Mouse (Mus musculus): ENCODE data around the gene Fam71f1. TPM values are rescaled to one million over a fixed set of nuclear protein-coding genes. Genes with fewer than 3 reads are reported as not detected.
A peak's percentile ranks its signal among the peaks of the same experiment; 100 is the strongest.

The Fam71f1 gene
- polyA plus RNA-seq, 1 experiment from 2014 or later, result 0.22 TPM

DNA sequence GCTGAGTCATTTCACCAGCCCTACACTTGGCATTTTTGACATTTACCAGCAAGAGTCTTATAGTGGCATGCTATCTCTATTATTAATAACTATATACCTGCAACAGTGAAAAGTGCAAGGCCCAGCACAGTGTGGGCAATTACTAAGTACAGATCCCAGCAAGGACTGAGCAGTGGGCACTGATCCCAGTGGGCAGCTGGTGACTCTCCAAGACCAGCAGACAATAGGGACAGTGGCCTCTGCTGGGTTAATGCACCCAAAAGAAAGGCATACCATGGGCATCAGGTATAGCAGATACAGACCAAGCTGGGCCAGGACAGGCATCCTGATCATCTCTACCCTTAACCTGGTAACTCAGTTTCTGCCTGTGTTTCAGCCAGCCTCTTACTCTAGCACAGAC lies 15.7 kb upstream of the Fam71f1 start:
- no peaks in the 10 kb centered on the region for H3K4me1 ChIP-seq
- H3K9ac ChIP-seq, result no peak overlapping the region
- ATAC-seq (replicated peaks; ENCODE audit: low FRiP score), result no peak
- no peak overlapping the region for H3K4me3 ChIP-seq (replicated peaks)
- no peaks in the 10 kb centered on the region for H3K27me3 ChIP-seq
- no peaks in the 10 kb centered on the region for H3K36me3 ChIP-seq
- no peak overlapping the region for H3K4me2 ChIP-seq
- peaks cover 3% of the 10 kb centered on the region; the same call in 1 of the 2 replicates for H3K9me3 ChIP-seq (replicated peaks)
- H3K27ac ChIP-seq, result no peak overlapping the region

DNA sequence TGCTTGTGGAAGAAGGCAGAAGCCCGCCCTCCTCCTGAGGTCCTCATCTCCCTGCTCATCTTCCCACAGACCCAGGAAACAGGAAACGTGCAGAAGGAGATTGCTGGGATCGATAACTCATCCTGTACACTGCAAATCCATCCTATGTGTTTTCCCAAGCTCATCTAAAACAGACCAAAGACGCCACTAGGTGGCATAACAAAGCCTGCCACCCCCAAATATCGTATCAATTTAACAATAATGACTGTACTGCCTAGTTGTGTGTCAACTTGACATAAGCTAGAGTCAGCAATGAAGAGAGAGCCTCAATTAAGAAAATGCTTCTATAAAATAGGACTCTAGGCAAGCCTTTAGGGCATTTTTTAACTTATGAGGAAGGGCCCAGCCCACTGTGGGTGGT lies 15.2 kb upstream of the Fam71f1 start:
- ATAC-seq (replicated peaks; ENCODE audit: low FRiP score), result no peak
- no peak overlapping the region for H3K27ac ChIP-seq
- no peak overlapping the region for H3K4me3 ChIP-seq (replicated peaks)
- H3K9ac ChIP-seq, result no peak overlapping the region
- no peaks in the 10 kb centered on the region for H3K36me3 ChIP-seq
- H3K4me1 ChIP-seq, result no peaks in the 10 kb centered on the region
- peaks cover 3% of the 10 kb centered on the region; the same call in 1 of the 2 replicates for H3K9me3 ChIP-seq (replicated peaks)
- WGBS, result 49% methylated on average over 5 of the region's 5 CpGs
- H3K27me3 ChIP-seq, result no peaks in the 10 kb centered on the region
- no peak overlapping the region for H3K4me2 ChIP-seq

DNA sequence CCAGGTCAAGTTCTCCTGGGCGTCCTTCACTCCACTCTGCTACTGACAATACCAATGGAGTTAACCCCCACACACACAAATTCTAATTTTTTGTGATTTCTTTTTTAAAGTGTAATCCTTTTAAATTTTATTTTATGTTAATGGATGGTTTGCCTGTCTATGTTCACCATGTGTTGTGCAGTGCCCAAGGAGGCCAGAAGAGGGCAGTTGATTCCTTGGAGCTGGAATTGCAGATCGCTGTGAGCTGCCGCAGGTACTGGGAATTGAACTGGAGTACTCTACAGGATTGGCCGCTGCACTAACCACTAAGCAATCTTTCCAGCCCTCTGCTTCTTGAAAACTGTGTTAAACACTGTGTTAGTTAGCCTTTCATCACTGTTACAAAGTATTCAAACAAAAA lies 13.5 kb upstream of the Fam71f1 start:
- Histone ChIP-seq H3K4me3 (replicated peaks) (no peak overlapping the region), H3K4me1 (no peaks in the 10 kb centered on the region), H3K4me2 (no peak overlapping the region), H3K27me3 (no peaks in the 10 kb centered on the region), H3K27ac (no peak overlapping the region), H3K36me3 (no peaks in the 10 kb centered on the region), H3K9ac (no peak overlapping the region), H3K9me3 (replicated peaks) (peaks cover 3% of the 10 kb centered on the region; the same call in 1 of the 2 replicates)
- WGBS, result 90% methylated on average over 4 of the region's 4 CpGs
- ATAC-seq (replicated peaks; ENCODE audit: low FRiP score), result no peak

- H3K4me3 ChIP-seq (replicated peaks), result no peak overlapping the region
- no peaks in the 10 kb centered on the region; the same call in 1 of the 2 replicates for H3K4me1 ChIP-seq
- H3K9me3 ChIP-seq (replicated peaks), result peaks cover 3% of the 10 kb centered on the region; the same call in 1 of the 2 replicates
- H3K36me3 ChIP-seq, result no peaks in the 10 kb centered on the region
- H3K4me2 ChIP-seq, result no peak overlapping the region
- H3K27ac ChIP-seq, result no peak overlapping the region
- 89% methylated on average over 16 of the region's 16 CpGs for WGBS
- ATAC-seq (replicated peaks; ENCODE audit: low FRiP score), result no peak
- no peaks in the 10 kb centered on the region for H3K27me3 ChIP-seq
- H3K9ac ChIP-seq, result no peak overlapping the region
Observed at GRCm38 (mm10) chr6:29308846-29309605, 9.9 kb upstream of the Fam71f1 start.

DNA sequence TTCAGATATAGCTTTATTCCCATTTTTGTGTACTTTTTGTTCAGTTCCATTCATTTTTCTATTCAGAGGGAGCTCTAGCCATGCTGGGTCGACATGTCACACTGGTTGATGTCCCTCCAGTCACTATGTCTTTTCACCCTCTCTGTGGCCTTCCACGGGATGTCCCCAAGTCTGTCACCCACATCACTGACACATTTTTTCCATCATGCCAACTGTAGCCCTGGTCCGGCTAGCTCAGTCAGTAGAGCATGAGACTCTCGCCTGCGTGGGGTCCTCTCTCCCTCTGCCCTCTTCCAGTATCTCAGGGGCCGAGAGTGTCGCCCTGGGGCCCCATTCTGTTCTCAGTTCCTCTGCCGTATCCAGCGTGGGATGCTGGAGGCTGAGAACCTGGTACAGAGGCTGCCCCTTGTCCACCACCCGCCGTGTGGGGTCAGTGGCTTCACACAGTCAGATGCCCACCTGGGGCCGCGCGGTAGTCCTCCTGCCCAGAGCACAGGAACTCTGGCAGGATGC lies 5.2 kb upstream of the Fam71f1 start:
- Histone ChIP-seq H3K36me3 (no peaks in the 10 kb centered on the region), H3K4me3 (replicated peaks) (no peak overlapping the region), H3K4me1 (peaks cover 9% of the 10 kb centered on the region), H3K27me3 (no peaks in the 10 kb centered on the region), H3K9ac (no peak overlapping the region), H3K27ac (no peak overlapping the region), H3K9me3 (replicated peaks) (no peaks in the 10 kb centered on the region), H3K4me2 (no peak overlapping the region)
- WGBS, result 71% methylated on average over 14 of the region's 14 CpGs
- no peak for ATAC-seq (replicated peaks; ENCODE audit: low FRiP score)

- no peak for ATAC-seq (replicated peaks; ENCODE audit: low FRiP score)
- peaks cover 16% of the 10 kb centered on the region for H3K4me1 ChIP-seq
- no peaks in the 10 kb centered on the region for H3K9me3 ChIP-seq (replicated peaks)
- WGBS, result 59% methylated on average over 2 of the region's 2 CpGs
- no peak overlapping the region for H3K4me2 ChIP-seq
- H3K36me3 ChIP-seq, result no peaks in the 10 kb centered on the region
- H3K27me3 ChIP-seq, result no peaks in the 10 kb centered on the region
- peak overlapping the region; percentile 18; the same call in 1 of the 2 replicates for H3K27ac ChIP-seq
- no peak overlapping the region for H3K4me3 ChIP-seq (replicated peaks)
- no peak overlapping the region for H3K9ac ChIP-seq
Observed at GRCm38 (mm10) chr6:29317286-29317685, 1.7 kb upstream of the Fam71f1 start.

GRCm38 (mm10) chr6:29317941-29318340 lies 999 bp upstream of the Fam71f1 start:
- Histone ChIP-seq H3K27me3 (no peaks in the 10 kb centered on the region), H3K4me1 (peaks cover 16% of the 10 kb centered on the region), H3K27ac (peak overlapping the region; percentile 18; the same call in 1 of the 2 replicates), H3K9ac (no peak overlapping the region), H3K9me3 (replicated peaks) (no peaks in the 10 kb centered on the region), H3K4me3 (replicated peaks) (no peak overlapping the region), H3K36me3 (no peaks in the 10 kb centered on the region), H3K4me2 (no peak overlapping the region)
- ATAC-seq (replicated peaks; ENCODE audit: low FRiP score), result no peak
- 41% methylated on average over 3 of the region's 3 CpGs for WGBS

GRCm38 (mm10) chr6:29321586-29321985 lies 2.6 kb downstream of the Fam71f1 start:
- no peaks in the 10 kb centered on the region for H3K9me3 ChIP-seq (replicated peaks)
- peaks cover 16% of the 10 kb centered on the region for H3K4me1 ChIP-seq
- H3K4me3 ChIP-seq (replicated peaks), result no peak overlapping the region
- H3K9ac ChIP-seq, result no peak overlapping the region
- WGBS, result 77% methylated on average over 6 of the region's 6 CpGs
- no peak for ATAC-seq (replicated peaks; ENCODE audit: low FRiP score)
- no peak overlapping the region for H3K4me2 ChIP-seq
- H3K36me3 ChIP-seq, result no peaks in the 10 kb centered on the region
- no peak overlapping the region for H3K27ac ChIP-seq
- H3K27me3 ChIP-seq, result no peaks in the 10 kb centered on the region

- no peak overlapping the region for H3K27ac ChIP-seq
- H3K36me3 ChIP-seq, result no peaks in the 10 kb centered on the region
- ATAC-seq (replicated peaks; ENCODE audit: low FRiP score), result no peak
- WGBS, result 92% methylated on average over 7 of the region's 7 CpGs
- H3K27me3 ChIP-seq, result no peaks in the 10 kb centered on the region
- peaks cover 16% of the 10 kb centered on the region for H3K4me1 ChIP-seq
- no peak overlapping the region for H3K4me2 ChIP-seq
- H3K9me3 ChIP-seq (replicated peaks), result no peaks in the 10 kb centered on the region
- no peak overlapping the region for H3K4me3 ChIP-seq (replicated peaks)
- no peak overlapping the region for H3K9ac ChIP-seq
Observed at GRCm38 (mm10) chr6:29322147-29322546, 3.2 kb downstream of the Fam71f1 start.

- H3K36me3 ChIP-seq, result no peaks in the 10 kb centered on the region
- H3K4me1 ChIP-seq, result peaks cover 14% of the 10 kb centered on the region
- H3K4me2 ChIP-seq, result no peak overlapping the region
- H3K27me3 ChIP-seq, result no peaks in the 10 kb centered on the region
- no peak overlapping the region for H3K4me3 ChIP-seq (replicated peaks)
- H3K9me3 ChIP-seq (replicated peaks), result no peaks in the 10 kb centered on the region
- 78% methylated on average over 4 of the region's 4 CpGs for WGBS
- no peak overlapping the region for H3K27ac ChIP-seq
- no peak for ATAC-seq (replicated peaks; ENCODE audit: low FRiP score)
- H3K9ac ChIP-seq, result no peak overlapping the region
Observed at GRCm38 (mm10) chr6:29322735-29323134, 3.8 kb downstream of the Fam71f1 start.

- H3K4me2 ChIP-seq, result no peak overlapping the region
- 90% methylated on average over 9 of the region's 9 CpGs for WGBS
- no peak overlapping the region for H3K9ac ChIP-seq
- H3K27ac ChIP-seq, result no peak overlapping the region
- no peaks in the 10 kb centered on the region for H3K27me3 ChIP-seq
- no peak overlapping the region for H3K4me3 ChIP-seq (replicated peaks)
- H3K4me1 ChIP-seq, result no peaks in the 10 kb centered on the region
- H3K36me3 ChIP-seq, result no peaks in the 10 kb centered on the region
- no peak for ATAC-seq (replicated peaks; ENCODE audit: low FRiP score)
- H3K9me3 ChIP-seq (replicated peaks), result no peaks in the 10 kb centered on the region
Observed at GRCm38 (mm10) chr6:29326961-29327360, 8.0 kb downstream of the Fam71f1 start.

- Histone ChIP-seq H3K4me1 (no peaks in the 10 kb centered on the region), H3K27me3 (no peaks in the 10 kb centered on the region), H3K4me2 (no peak overlapping the region), H3K36me3 (no peaks in the 10 kb centered on the region), H3K4me3 (replicated peaks) (no peak overlapping the region), H3K27ac (no peak overlapping the region), H3K9ac (no peak overlapping the region), H3K9me3 (replicated peaks) (no peaks in the 10 kb centered on the region)
- ATAC-seq (replicated peaks; ENCODE audit: low FRiP score), result peak; percentile 58; the same call in 1 of the 2 replicates
- WGBS, result 38% methylated on average over 4 of the region's 4 CpGs
Observed at GRCm38 (mm10) chr6:29329514-29329913, 10.6 kb downstream of the Fam71f1 start.
